Mouse (Mus musculus): Measurements from ENCODE around the gene Hspd1.

- TF ChIP-seq CTCF (IDR thresholded peaks at IDR 0.05; ENCODE audit: borderline replicate concordance, insufficient read depth, low read depth, low read length): no peak
- no peak for TF ChIP-seq POLR2A (IDR thresholded peaks at IDR 0.05; ENCODE audit: borderline replicate concordance, insufficient read depth, low read length)
Measured at GRCm38 (mm10) chr1:55055322-55056115, 32.5 kb downstream of the Hspd1 start.
